Mouse (Mus musculus): ENCODE results near the gene Mpped1. TPM values are rescaled to one million over a fixed set of nuclear protein-coding genes. Genes with fewer than 3 reads are reported as not detected.

Mpped1 gene
- total and polyA plus RNA-seq, 2 experiments from 2014 or later, result 14.2 to 31.4 TPM

- no peaks in the 10 kb centered on the region for H3K4me1 ChIP-seq (ENCODE audit: insufficient read depth, low read length)
- no peaks in the 10 kb centered on the region for H3K27me3 ChIP-seq (ENCODE audit: insufficient read depth, low read length)
- ATAC-seq (peak; percentile 55; the same call in 1 of the 2 replicates), DNase-seq (ENCODE audit: low spot score) (peak; percentile 20)
- no peak overlapping the region for H3K27ac ChIP-seq
- no peak for TF ChIP-seq CTCF (IDR thresholded peaks at IDR 0.05; ENCODE audit: low read depth)
- H3K36me3 ChIP-seq (ENCODE audit: insufficient read depth, low read length), result no peaks in the 10 kb centered on the region
- H3K9me3 ChIP-seq (ENCODE audit: low read length), result no peaks in the 10 kb centered on the region
- 45% methylated on average over 11 of the region's 11 CpGs for WGBS
- H3K4me3 ChIP-seq (ENCODE audit: low read length), result no peak overlapping the region
- no peak overlapping the region for H3K9ac ChIP-seq (replicated peaks; ENCODE audit: low read length)
- no peak overlapping the region for H3K4me2 ChIP-seq (ENCODE audit: low read depth, low read length)
Measured at GRCm38 (mm10) chr15:83877155-83877866, 98.0 kb downstream of the Mpped1 start.

GRCm38 (mm10) chr15:83877898-83878297 is 98.6 kb downstream of the Mpped1 start:
- H3K27me3 ChIP-seq (ENCODE audit: insufficient read depth, low read length), result no peaks in the 10 kb centered on the region
- no peaks in the 10 kb centered on the region for H3K36me3 ChIP-seq (ENCODE audit: insufficient read depth, low read length)
- 69% methylated on average over 2 of the region's 2 CpGs for WGBS
- H3K4me1 ChIP-seq (ENCODE audit: insufficient read depth, low read length), result no peaks in the 10 kb centered on the region
- no peak overlapping the region for H3K4me3 ChIP-seq (ENCODE audit: low read length)
- H3K9ac ChIP-seq (replicated peaks; ENCODE audit: low read length), result no peak overlapping the region
- no peak overlapping the region for H3K4me2 ChIP-seq (ENCODE audit: low read depth, low read length)
- DNase-seq (ENCODE audit: low spot score) (no peak), ATAC-seq (no peak)
- no peaks in the 10 kb centered on the region for H3K9me3 ChIP-seq (ENCODE audit: low read length)
- no peak for TF ChIP-seq CTCF (IDR thresholded peaks at IDR 0.05; ENCODE audit: low read depth)
- H3K27ac ChIP-seq, result no peak overlapping the region

GRCm38 (mm10) chr15:83879845-83880244 is 100.6 kb downstream of the Mpped1 start:
- Histone ChIP-seq H3K4me3 (ENCODE audit: low read length) (no peak overlapping the region), H3K36me3 (ENCODE audit: insufficient read depth, low read length) (no peaks in the 10 kb centered on the region), H3K9me3 (ENCODE audit: low read length) (no peaks in the 10 kb centered on the region), H3K27ac (no peak overlapping the region), H3K4me1 (ENCODE audit: insufficient read depth, low read length) (no peaks in the 10 kb centered on the region), H3K4me2 (ENCODE audit: low read depth, low read length) (no peak overlapping the region), H3K27me3 (ENCODE audit: insufficient read depth, low read length) (no peaks in the 10 kb centered on the region), H3K9ac (replicated peaks; ENCODE audit: low read length) (no peak overlapping the region)
- peak; percentile 32 for DNase-seq (ENCODE audit: low spot score)
- WGBS, result 39% methylated on average over 5 of the region's 5 CpGs
- no peak for ATAC-seq
- TF ChIP-seq CTCF (IDR thresholded peaks at IDR 0.05; ENCODE audit: low read depth), result no peak

GRCm38 (mm10) chr15:83883821-83884220 is 104.6 kb downstream of the Mpped1 start:
- DNase-seq (ENCODE audit: low spot score), result no peak
- H3K36me3 ChIP-seq (ENCODE audit: insufficient read depth, low read length), result no peaks in the 10 kb centered on the region
- H3K9ac ChIP-seq (replicated peaks; ENCODE audit: low read length), result no peak overlapping the region
- no peaks in the 10 kb centered on the region for H3K9me3 ChIP-seq (ENCODE audit: low read length)
- no peaks in the 10 kb centered on the region for H3K4me1 ChIP-seq (ENCODE audit: insufficient read depth, low read length)
- H3K4me2 ChIP-seq (ENCODE audit: low read depth, low read length), result no peak overlapping the region
- ATAC-seq, result no peak
- no peaks in the 10 kb centered on the region for H3K27me3 ChIP-seq (ENCODE audit: insufficient read depth, low read length)
- no peak overlapping the region for H3K27ac ChIP-seq
- H3K4me3 ChIP-seq (ENCODE audit: low read length), result no peak overlapping the region
- no peak for TF ChIP-seq CTCF (IDR thresholded peaks at IDR 0.05; ENCODE audit: low read depth)
- 88% methylated on average over 8 of the region's 8 CpGs for WGBS

GRCm38 (mm10) chr15:83884291-83884690 is 105.0 kb downstream of the Mpped1 start:
- Histone ChIP-seq H3K4me2 (ENCODE audit: low read depth, low read length) (no peak overlapping the region), H3K9me3 (ENCODE audit: low read length) (no peaks in the 10 kb centered on the region), H3K9ac (replicated peaks; ENCODE audit: low read length) (no peak overlapping the region), H3K4me3 (ENCODE audit: low read length) (no peak overlapping the region), H3K27me3 (ENCODE audit: insufficient read depth, low read length) (no peaks in the 10 kb centered on the region), H3K4me1 (ENCODE audit: insufficient read depth, low read length) (no peaks in the 10 kb centered on the region), H3K36me3 (ENCODE audit: insufficient read depth, low read length) (no peaks in the 10 kb centered on the region), H3K27ac (no peak overlapping the region)
- no peak for TF ChIP-seq CTCF (IDR thresholded peaks at IDR 0.05; ENCODE audit: low read depth)
- DNase-seq (ENCODE audit: low spot score), result peak; percentile 13
- ATAC-seq, result no peak
- WGBS, result 54% methylated on average over 9 of the region's 9 CpGs

- DNase-seq (ENCODE audit: low spot score), result no peak
- Histone ChIP-seq H3K27me3 (ENCODE audit: insufficient read depth, low read length) (no peaks in the 10 kb centered on the region), H3K27ac (no peak overlapping the region), H3K36me3 (ENCODE audit: insufficient read depth, low read length) (no peaks in the 10 kb centered on the region), H3K9me3 (ENCODE audit: low read length) (no peaks in the 10 kb centered on the region), H3K4me3 (ENCODE audit: low read length) (no peak overlapping the region), H3K9ac (replicated peaks; ENCODE audit: low read length) (no peak overlapping the region), H3K4me2 (ENCODE audit: low read depth, low read length) (no peak overlapping the region), H3K4me1 (ENCODE audit: insufficient read depth, low read length) (0 out of 2 replicates have a peak, but pooled peaks cover 3% of the 10 kb centered on the region)
- TF ChIP-seq CTCF (IDR thresholded peaks at IDR 0.05; ENCODE audit: low read depth), result no peak
- 87% methylated on average over 15 of the region's 15 CpGs for WGBS
- ATAC-seq, result no peak
Measured at GRCm38 (mm10) chr15:83892871-83893270, 113.6 kb downstream of the Mpped1 start.

DNA sequence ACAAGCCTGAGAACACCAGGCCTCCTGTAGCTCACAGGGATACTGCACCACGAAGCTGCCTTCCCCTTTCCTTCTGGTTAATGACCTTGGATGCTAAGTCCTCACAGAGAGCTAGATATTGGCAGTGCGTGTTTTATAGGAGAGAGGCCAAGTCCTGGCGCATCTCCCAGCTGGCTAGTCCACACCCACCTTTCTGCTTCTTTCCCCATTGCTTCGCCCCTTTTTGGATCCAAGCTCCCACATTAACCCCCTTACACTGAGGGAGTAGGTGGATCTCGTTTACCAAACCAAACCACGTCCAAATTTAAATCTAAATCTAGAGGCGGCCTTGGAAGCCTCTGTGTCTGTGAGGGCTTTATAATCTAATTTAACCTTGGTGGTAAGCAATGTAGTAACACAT is 115.0 kb downstream of the Mpped1 start:
- Histone ChIP-seq H3K27me3 (ENCODE audit: insufficient read depth, low read length) (no peaks in the 10 kb centered on the region), H3K4me3 (ENCODE audit: low read length) (no peak overlapping the region), H3K4me2 (ENCODE audit: low read depth, low read length) (no peak overlapping the region), H3K9ac (replicated peaks; ENCODE audit: low read length) (no peak overlapping the region), H3K9me3 (ENCODE audit: low read length) (no peaks in the 10 kb centered on the region), H3K27ac (no peak overlapping the region), H3K36me3 (ENCODE audit: insufficient read depth, low read length) (no peaks in the 10 kb centered on the region), H3K4me1 (ENCODE audit: insufficient read depth, low read length) (0 out of 2 replicates have a peak, but pooled peaks cover 3% of the 10 kb centered on the region)
- TF ChIP-seq CTCF (IDR thresholded peaks at IDR 0.05; ENCODE audit: low read depth), result no peak
- 53% methylated on average over 7 of the region's 7 CpGs for WGBS
- ATAC-seq (no peak), DNase-seq (ENCODE audit: low spot score) (peak; percentile 47)
